Mouse (Mus musculus): ENCODE measurements around the gene Pard6a. TPM values are rescaled to one million over a fixed set of nuclear protein-coding genes. Genes with fewer than 3 reads are reported as not detected.
A peak's percentile ranks its signal among the peaks of the same experiment; 100 is the strongest.

Gene Pard6a
- polyA plus RNA-seq, 1 experiment from 2014 or later = 10.9 TPM

- 90% methylated on average over 34 of the region's 34 CpGs for WGBS (ENCODE audit: insufficient replicate concordance)
These were observed 3.3 kb downstream of the Pard6a start for GRCm38 (mm10) chr8:105704146-105704812.

GRCm38 (mm10) chr8:105704955-105705354 is 4.0 kb downstream of the Pard6a start:
- ATAC-seq (replicated peaks; ENCODE audit: insufficient number of reproducible peaks, low FRiP score, low TSS enrichment) = no peak
- peaks cover 3% of the 10 kb centered on the region; the same call in 1 of the 2 replicates for H3K36me3 ChIP-seq (ENCODE audit: control insufficient read depth, insufficient read depth, low read length)

More at GRCm38 (mm10) chr8:105704146-105704812, 3.3 kb downstream of the Pard6a start:
- peaks cover 16% of the 10 kb centered on the region for H3K4me1 ChIP-seq (ENCODE audit: control insufficient read depth, insufficient read depth, low read length)
- H3K9me3 ChIP-seq (replicated peaks; ENCODE audit: control insufficient read depth, low read length) = no peaks in the 10 kb centered on the region
- no peak overlapping the region for H3K9ac ChIP-seq (ENCODE audit: low read depth, low read length)
- no peak overlapping the region for H3K4me3 ChIP-seq (ENCODE audit: low read depth, low read length)
- no peaks in the 10 kb centered on the region for H3K27me3 ChIP-seq (ENCODE audit: control insufficient read depth, insufficient read depth, low read length)
- H3K36me3 ChIP-seq (ENCODE audit: control insufficient read depth, insufficient read depth, low read length) = peaks cover 3% of the 10 kb centered on the region; the same call in 1 of the 2 replicates
- no peak overlapping the region for H3K27ac ChIP-seq (ENCODE audit: low read depth, low read length)
- H3K4me2 ChIP-seq = no peak overlapping the region
- ATAC-seq (replicated peaks; ENCODE audit: insufficient number of reproducible peaks, low FRiP score, low TSS enrichment) = no peak

GRCm38 (mm10) chr8:105706426-105706825 is 5.5 kb downstream of the Pard6a start:
- Histone ChIP-seq H3K27me3 (ENCODE audit: control insufficient read depth, insufficient read depth, low read length) (no peaks in the 10 kb centered on the region), H3K36me3 (ENCODE audit: control insufficient read depth, insufficient read depth, low read length) (peaks cover 3% of the 10 kb centered on the region; the same call in 1 of the 2 replicates), H3K4me1 (ENCODE audit: control insufficient read depth, insufficient read depth, low read length) (peaks cover 8% of the 10 kb centered on the region), H3K9me3 (replicated peaks; ENCODE audit: control insufficient read depth, low read length) (no peaks in the 10 kb centered on the region), H3K27ac (ENCODE audit: low read depth, low read length) (no peak overlapping the region), H3K9ac (ENCODE audit: low read depth, low read length) (no peak overlapping the region), H3K4me3 (ENCODE audit: low read depth, low read length) (0 out of 2 replicates have a peak overlapping the region, but pooled peaks have one; percentile 57), H3K4me2 (no peak overlapping the region; the same call in 1 of the 2 replicates)
- ATAC-seq (replicated peaks; ENCODE audit: insufficient number of reproducible peaks, low FRiP score, low TSS enrichment) = no peak
- 81% methylated on average over 12 of the region's 12 CpGs for WGBS (ENCODE audit: insufficient replicate concordance)

More at GRCm38 (mm10) chr8:105704955-105705354, 4.0 kb downstream of the Pard6a start:
- H3K9me3 ChIP-seq (replicated peaks; ENCODE audit: control insufficient read depth, low read length) = no peaks in the 10 kb centered on the region
- no peak overlapping the region for H3K27ac ChIP-seq (ENCODE audit: low read depth, low read length)
- H3K9ac ChIP-seq (ENCODE audit: low read depth, low read length) = no peak overlapping the region
- H3K4me2 ChIP-seq = no peak overlapping the region
- no peak overlapping the region for H3K4me3 ChIP-seq (ENCODE audit: low read depth, low read length)
- no peaks in the 10 kb centered on the region for H3K27me3 ChIP-seq (ENCODE audit: control insufficient read depth, insufficient read depth, low read length)
- H3K4me1 ChIP-seq (ENCODE audit: control insufficient read depth, insufficient read depth, low read length) = peaks cover 14% of the 10 kb centered on the region
- WGBS (ENCODE audit: insufficient replicate concordance) = 84% methylated on average over 6 of the region's 6 CpGs

GRCm38 (mm10) chr8:105707498-105708403 is 6.8 kb downstream of the Pard6a start, which contains the start of the genes 4933405L10Rik and Enkd1:
TSS of gene 4933405L10Rik (plus strand) at chr8:105707655.
TSS of gene Enkd1 (minus strand) at chr8:105708210.
- no peak within 1 kb of the TSS for H3K27ac ChIP-seq (ENCODE audit: low read depth, low read length)
- peak within 1 kb of the TSS; percentile 56 for H3K9ac ChIP-seq (ENCODE audit: low read depth, low read length)
- H3K4me2 ChIP-seq = peak within 1 kb of the TSS; percentile 79
- peaks cover 3% of the 10 kb centered on the region; the same call in 1 of the 2 replicates for H3K36me3 ChIP-seq (ENCODE audit: control insufficient read depth, insufficient read depth, low read length)
- H3K4me1 ChIP-seq (ENCODE audit: control insufficient read depth, insufficient read depth, low read length) = peaks cover 2% of the 10 kb centered on the region; the same call in 1 of the 2 replicates
- peak within 1 kb of the TSS; percentile 57 for H3K4me3 ChIP-seq (ENCODE audit: low read depth, low read length)
- H3K27me3 ChIP-seq (ENCODE audit: control insufficient read depth, insufficient read depth, low read length) = no peaks in the 10 kb centered on the region
- peak; percentile 59 for ATAC-seq (replicated peaks; ENCODE audit: insufficient number of reproducible peaks, low FRiP score, low TSS enrichment)
- WGBS (ENCODE audit: insufficient replicate concordance) = under 1% methylated on average over 55 of the region's 55 CpGs
- no peaks in the 10 kb centered on the region for H3K9me3 ChIP-seq (replicated peaks; ENCODE audit: control insufficient read depth, low read length)

DNA sequence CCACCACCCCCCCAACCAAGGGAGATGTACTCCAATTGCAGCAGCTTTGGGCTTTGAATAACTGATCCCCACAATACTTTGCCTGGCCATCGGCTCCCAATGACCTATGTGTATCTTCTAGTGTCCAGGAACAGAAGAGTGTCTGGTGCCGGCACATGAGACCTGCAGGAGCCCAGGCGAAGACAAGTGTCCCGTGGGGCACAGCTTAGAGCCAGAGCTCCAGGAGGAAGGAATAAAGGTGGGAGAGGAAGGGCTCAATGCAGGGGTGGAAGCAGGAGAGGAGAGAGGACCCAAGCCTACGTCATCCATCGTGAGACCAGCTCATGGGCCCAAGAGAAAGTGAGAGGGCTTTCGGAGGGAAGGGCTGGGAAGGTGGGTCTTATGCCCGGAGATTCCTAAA is 7.7 kb downstream of the Pard6a start:
- Histone ChIP-seq H3K36me3 (ENCODE audit: control insufficient read depth, insufficient read depth, low read length) (no peaks in the 10 kb centered on the region; the same call in 1 of the 2 replicates), H3K9me3 (replicated peaks; ENCODE audit: control insufficient read depth, low read length) (no peaks in the 10 kb centered on the region), H3K9ac (ENCODE audit: low read depth, low read length) (no peak overlapping the region), H3K4me1 (ENCODE audit: control insufficient read depth, insufficient read depth, low read length) (peaks cover 2% of the 10 kb centered on the region; the same call in 1 of the 2 replicates), H3K27me3 (ENCODE audit: control insufficient read depth, insufficient read depth, low read length) (no peaks in the 10 kb centered on the region), H3K4me3 (ENCODE audit: low read depth, low read length) (no peak overlapping the region), H3K4me2 (no peak overlapping the region), H3K27ac (ENCODE audit: low read depth, low read length) (no peak overlapping the region)
- no peak for ATAC-seq (replicated peaks; ENCODE audit: insufficient number of reproducible peaks, low FRiP score, low TSS enrichment)
- 90% methylated on average over 8 of the region's 8 CpGs for WGBS (ENCODE audit: insufficient replicate concordance)

DNA sequence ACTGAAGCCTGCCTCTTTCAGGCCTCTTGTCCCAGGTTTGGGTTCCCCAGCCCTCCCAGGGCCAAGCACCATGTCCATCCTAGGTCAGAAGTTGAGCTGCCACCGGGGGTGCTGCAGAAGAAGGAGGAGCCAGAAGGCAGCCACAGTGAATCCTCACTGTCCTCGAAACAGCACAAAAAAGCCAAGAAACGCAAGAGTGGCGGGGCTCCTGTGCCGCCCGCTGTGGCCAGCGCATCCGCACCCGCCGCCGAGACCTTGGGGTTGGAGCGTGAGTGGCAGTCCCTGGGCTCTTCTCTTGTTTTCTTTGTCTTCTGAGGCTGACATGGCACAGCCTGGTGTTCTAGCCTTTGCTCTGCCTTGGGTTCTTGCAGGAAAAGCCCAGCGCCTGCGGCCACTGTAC is 8.4 kb downstream of the Pard6a start:
- Histone ChIP-seq H3K27ac (ENCODE audit: low read depth, low read length) (no peak overlapping the region), H3K36me3 (ENCODE audit: control insufficient read depth, insufficient read depth, low read length) (no peaks in the 10 kb centered on the region), H3K9ac (ENCODE audit: low read depth, low read length) (no peak overlapping the region), H3K4me1 (ENCODE audit: control insufficient read depth, insufficient read depth, low read length) (peaks cover 2% of the 10 kb centered on the region; the same call in 1 of the 2 replicates), H3K4me3 (ENCODE audit: low read depth, low read length) (no peak overlapping the region), H3K27me3 (ENCODE audit: control insufficient read depth, insufficient read depth, low read length) (no peaks in the 10 kb centered on the region), H3K4me2 (no peak overlapping the region), H3K9me3 (replicated peaks; ENCODE audit: control insufficient read depth, low read length) (no peaks in the 10 kb centered on the region)
- ATAC-seq (replicated peaks; ENCODE audit: insufficient number of reproducible peaks, low FRiP score, low TSS enrichment) = no peak
- WGBS (ENCODE audit: insufficient replicate concordance) = 72% methylated on average over 14 of the region's 14 CpGs

- H3K27me3 ChIP-seq (ENCODE audit: control insufficient read depth, insufficient read depth, low read length) = no peaks in the 10 kb centered on the region
- WGBS (ENCODE audit: insufficient replicate concordance) = 74% methylated on average over 3 of the region's 3 CpGs
These were observed 11.3 kb downstream of the Pard6a start for GRCm38 (mm10) chr8:105712286-105712685.

DNA sequence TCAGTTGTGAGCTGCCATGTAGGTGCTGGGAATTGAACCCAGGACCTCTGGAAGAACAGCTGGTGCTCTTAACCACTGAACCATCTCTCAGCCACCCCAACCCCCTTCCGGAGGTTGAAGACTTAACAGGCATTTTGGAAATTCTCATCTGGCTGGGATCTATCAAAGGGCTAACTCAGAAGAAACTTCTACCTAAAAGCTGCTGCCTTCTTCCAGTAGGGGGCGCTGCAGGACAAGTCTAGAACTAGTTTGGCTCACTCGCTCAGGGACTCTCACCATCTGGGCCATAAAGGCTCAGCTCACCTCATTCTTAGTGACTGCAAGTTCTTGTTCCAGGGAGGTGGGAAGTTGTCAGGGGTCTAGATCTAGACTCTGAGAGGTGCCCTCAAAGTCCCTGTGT is 13.2 kb downstream of the Pard6a start:
- 0 out of 2 replicates have a peak, but pooled peaks cover 4% of the 10 kb centered on the region for H3K36me3 ChIP-seq (ENCODE audit: control insufficient read depth, insufficient read depth, low read length)
- H3K4me2 ChIP-seq = no peak overlapping the region
- H3K27me3 ChIP-seq (ENCODE audit: control insufficient read depth, insufficient read depth, low read length) = no peaks in the 10 kb centered on the region
- no peaks in the 10 kb centered on the region for H3K9me3 ChIP-seq (replicated peaks; ENCODE audit: control insufficient read depth, low read length)
- WGBS (ENCODE audit: insufficient replicate concordance) = 5% methylated on average over 3 of the region's 3 CpGs
- no peak overlapping the region for H3K4me3 ChIP-seq (ENCODE audit: low read depth, low read length)
- H3K4me1 ChIP-seq (ENCODE audit: control insufficient read depth, insufficient read depth, low read length) = 0 out of 2 replicates have a peak, but pooled peaks cover 3% of the 10 kb centered on the region
- H3K27ac ChIP-seq (ENCODE audit: low read depth, low read length) = no peak overlapping the region
- no peak overlapping the region for H3K9ac ChIP-seq (ENCODE audit: low read depth, low read length)
- ATAC-seq (replicated peaks; ENCODE audit: insufficient number of reproducible peaks, low FRiP score, low TSS enrichment) = no peak

More at GRCm38 (mm10) chr8:105712286-105712685, 11.3 kb downstream of the Pard6a start:
- Histone ChIP-seq H3K9ac (ENCODE audit: low read depth, low read length) (no peak overlapping the region), H3K9me3 (replicated peaks; ENCODE audit: control insufficient read depth, low read length) (no peaks in the 10 kb centered on the region), H3K4me2 (no peak overlapping the region), H3K4me3 (ENCODE audit: low read depth, low read length) (no peak overlapping the region), H3K4me1 (ENCODE audit: control insufficient read depth, insufficient read depth, low read length) (peaks cover 3% of the 10 kb centered on the region; the same call in 1 of the 2 replicates), H3K36me3 (ENCODE audit: control insufficient read depth, insufficient read depth, low read length) (0 out of 2 replicates have a peak, but pooled peaks cover 4% of the 10 kb centered on the region), H3K27ac (ENCODE audit: low read depth, low read length) (no peak overlapping the region)
- ATAC-seq (replicated peaks; ENCODE audit: insufficient number of reproducible peaks, low FRiP score, low TSS enrichment) = no peak

All from heart, embryonic 11.5 days (tissue).